Mouse (Mus musculus) spleen, postnatal 14 days (tissue): ENCODE measurements around the gene Utrn.

Experiments used
- DNase-seq, 2 experiments: peaks; one replicate each; pipeline ENCODE4 v3.0.0; 2021 to 2022; ENCODE audit warnings: low spot score in 2 of 2

The Utrn gene

DNA sequence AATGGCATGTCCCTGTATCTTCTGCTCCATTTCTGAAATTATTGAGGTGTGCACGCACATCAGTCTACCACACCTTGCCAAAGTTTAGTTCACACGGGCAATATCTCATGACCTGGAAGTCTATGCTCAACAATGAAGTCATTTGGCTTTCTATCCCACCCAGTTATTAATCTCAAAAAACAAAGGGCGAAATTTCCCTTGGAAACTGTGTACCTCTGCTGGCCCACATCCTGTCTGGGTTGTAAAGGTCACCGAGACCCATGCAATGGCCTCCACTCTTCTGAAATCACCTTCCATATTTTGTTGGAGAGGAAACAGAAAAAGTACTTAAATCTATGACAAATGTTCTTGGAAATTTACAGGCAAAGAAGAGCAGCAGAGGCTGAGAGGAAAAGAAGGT, 70.9 kb downstream of the Utrn start:
- no peak for DNase-seq

- DNase-seq: no peak
These were observed 72.7 kb downstream of the Utrn start for GRCm38 (mm10) chr10:12796510-12796840.

- DNase-seq: no peak
These were observed 73.2 kb downstream of the Utrn start for GRCm38 (mm10) chr10:12795796-12796509.

DNA sequence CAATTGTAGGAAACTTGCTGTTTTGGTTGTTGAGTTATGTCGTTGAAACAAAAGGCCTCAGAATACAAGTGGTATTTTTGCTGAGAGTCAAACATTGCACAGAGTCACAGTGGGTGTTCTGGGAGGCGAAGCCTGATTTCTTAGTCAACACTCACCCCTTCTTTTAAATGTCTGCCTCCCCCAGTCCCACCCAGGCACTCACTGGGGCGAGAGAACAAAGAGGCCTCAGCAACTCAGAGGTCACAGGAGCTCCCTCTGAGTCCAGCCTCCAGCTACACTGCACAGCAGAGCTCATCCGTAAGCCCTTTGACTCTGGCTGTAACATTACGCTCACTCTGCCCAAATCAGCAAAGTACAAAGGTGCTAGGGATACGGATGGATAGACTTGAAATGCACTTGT, 77.1 kb downstream of the Utrn start:
- DNase-seq: no peak

GRCm38 (mm10) chr10:12790881-12791280, 78.3 kb downstream of the Utrn start:
- DNase-seq: no peak

GRCm38 (mm10) chr10:12788529-12788928, 80.6 kb downstream of the Utrn start:
- DNase-seq: no peak

- DNase-seq: no peak
These were observed 81.2 kb downstream of the Utrn start for GRCm38 (mm10) chr10:12787965-12788364.

- DNase-seq: no peak
These were observed 83.9 kb downstream of the Utrn start for GRCm38 (mm10) chr10:12785299-12785698.

DNA sequence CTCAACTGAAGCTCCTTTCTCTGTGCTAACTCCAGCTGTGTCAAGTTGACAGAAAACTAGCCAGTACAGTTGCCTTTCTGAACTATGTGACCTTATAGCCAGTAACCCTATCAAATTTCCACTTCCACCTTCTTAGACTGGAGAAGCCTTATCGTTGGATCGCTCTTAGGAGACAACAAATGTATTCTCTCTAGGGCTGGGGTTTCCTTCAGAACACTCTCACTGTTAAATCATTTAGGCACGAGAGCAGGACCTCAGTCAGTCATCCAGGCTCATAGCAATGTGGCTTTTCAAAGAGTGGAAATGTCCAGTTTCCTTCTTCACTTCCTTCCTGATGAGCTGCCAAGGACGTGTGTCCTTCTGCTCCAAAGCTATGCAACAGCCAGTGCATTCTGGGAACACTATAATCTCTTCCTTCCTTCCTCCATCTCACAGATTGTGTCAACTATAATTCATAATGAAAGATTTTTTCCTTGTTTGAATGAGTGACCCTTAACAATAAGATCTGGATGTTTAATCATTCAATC, 87.7 kb downstream of the Utrn start:
- no peak for DNase-seq

DNA sequence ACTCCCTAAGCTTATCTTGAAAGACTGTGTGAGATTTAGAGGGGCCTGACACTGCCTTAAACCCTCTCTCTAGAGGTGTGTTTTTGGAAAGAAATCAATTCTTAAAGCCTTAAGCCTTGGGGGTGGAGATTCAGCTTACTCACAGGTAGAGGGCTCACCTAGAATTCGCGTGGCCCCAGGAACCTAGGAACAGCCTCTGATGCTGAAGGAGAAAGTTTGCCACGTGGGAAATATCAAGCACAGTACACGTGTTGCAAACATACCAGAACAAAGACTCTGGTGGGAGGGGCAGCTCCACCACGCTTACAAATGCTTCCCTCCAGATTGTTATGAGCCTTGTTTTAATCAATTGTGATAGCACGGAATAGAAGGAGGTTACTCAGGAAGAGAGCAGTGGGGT, 96.0 kb downstream of the Utrn start:
- no peak for DNase-seq

DNA sequence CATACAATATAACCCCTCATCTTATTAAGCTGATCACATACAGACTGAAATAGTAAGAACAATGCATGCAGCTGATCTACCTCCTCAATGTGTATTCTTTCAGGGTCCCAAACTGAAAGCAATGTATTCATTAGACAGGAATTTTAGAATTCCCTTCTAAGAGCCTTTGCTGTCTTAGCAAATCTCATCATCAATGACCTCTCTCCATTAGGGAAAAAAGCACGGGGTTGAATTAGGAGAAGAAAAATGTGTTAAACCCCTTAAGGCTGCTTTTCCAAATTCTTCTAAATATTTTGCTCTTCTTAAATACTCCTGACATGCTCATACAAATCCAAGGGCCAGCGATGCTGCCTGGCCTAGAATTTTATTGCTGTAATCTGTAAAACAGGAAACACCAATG, 97.7 kb downstream of the Utrn start:
- DNase-seq: no peak

DNA sequence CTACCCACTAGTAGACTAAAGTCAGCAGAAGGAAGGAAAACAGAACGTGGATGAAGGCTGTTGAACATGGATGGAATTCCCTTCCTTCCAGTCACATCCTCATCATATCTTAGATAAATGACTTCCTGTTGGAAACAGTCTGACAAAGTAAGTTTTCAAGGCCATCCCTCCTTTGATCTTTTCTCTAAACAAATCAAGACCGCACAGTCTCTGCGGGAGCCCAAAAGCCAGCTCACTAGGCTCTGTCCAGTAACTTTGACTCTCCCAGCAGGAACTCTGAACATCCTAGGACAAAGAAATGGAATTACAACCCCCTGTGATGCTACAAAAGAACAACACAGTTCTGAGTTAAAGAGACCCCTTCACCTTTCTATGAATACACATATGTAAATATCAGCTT, 106.5 kb downstream of the Utrn start:
- DNase-seq: no peak

GRCm38 (mm10) chr10:12758702-12758988, 110.5 kb downstream of the Utrn start:
- no peak for DNase-seq

DNA sequence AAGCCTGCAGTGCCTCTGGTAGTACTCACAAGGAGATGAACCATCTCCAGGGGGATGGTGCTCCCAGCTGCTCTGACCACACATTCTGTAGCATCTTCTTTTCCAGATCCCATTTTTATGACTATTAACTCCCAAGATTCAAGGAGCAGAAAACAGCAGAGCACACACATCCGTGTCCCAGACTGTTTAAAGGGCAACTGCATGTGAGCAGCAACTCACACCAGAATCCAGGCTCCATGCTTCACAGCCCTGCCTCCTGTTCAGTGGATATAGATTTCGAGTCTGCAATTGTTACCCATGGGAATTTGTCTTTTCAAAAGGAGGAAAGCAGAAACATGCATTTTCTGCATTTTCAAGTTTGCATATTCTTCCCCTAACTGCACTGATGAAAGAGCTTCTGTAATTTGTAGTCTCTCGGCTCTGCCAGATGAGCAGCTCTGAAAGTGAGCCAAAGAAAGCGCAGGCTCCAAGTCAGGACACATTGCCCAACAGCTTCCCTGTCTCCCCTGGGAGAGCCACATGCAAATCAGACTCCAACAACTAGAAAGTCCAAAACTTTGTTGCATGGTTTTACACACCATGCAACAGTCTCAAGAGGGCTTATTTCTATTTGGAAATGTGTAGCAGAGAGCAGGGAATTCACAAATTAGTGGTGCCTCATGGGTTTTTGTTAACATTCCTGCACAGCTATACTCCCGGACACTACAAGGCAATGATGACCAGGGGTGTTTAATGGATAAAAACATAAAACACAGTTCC, 111.0 kb downstream of the Utrn start:
- no peak for DNase-seq

- no peak for DNase-seq
These were observed 112.5 kb downstream of the Utrn start for GRCm38 (mm10) chr10:12756692-12757091.

- DNase-seq: no peak
These were observed 114.3 kb downstream of the Utrn start for GRCm38 (mm10) chr10:12754911-12755310.

- DNase-seq: no peak
These were observed 115.0 kb downstream of the Utrn start for GRCm38 (mm10) chr10:12754166-12754565.

DNA sequence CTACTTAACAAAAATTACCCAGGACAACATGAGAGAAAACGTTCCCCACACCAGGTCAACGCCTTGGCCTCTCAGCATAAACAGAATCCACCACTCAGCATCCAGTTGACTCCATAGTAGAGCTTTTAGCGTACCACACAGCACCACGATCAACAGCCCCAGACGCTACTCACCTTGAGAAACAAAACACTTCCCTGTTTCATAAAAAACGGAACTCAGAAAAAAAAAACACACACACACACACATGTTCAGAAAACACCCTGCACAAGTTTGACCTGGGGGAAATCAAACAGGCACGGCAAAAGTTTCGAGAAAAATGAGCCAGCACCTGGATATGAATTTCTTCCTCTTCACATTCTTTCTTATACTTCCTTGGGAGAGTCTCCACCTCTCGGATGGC, 125.4 kb downstream of the Utrn start:
- no peak for DNase-seq

GRCm38 (mm10) chr10:12739302-12739987, 129.7 kb downstream of the Utrn start:
- DNase-seq: no peak

DNA sequence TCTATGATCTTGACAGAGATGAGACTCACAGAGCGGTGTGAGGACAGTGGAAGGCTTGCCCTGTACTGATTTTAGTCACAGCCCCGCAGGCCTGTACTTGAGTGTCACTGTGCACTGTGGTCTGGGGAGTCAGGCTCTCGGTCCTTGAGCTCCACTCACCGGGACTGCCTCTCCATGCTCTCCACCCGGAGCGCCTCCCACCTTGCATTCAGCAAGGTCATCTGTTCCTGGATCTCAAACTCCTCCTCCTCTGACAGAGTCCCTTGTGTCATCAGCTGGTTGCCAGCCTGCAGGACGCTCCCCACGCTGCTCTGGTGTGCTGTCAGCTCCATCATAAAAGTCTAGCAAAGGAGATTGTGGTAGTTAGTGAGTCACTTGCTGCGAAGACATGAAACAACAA, 131.2 kb downstream of the Utrn start:
- DNase-seq: no peak

GRCm38 (mm10) chr10:12736861-12737835, 132.0 kb downstream of the Utrn start:
- no peak for DNase-seq

- no peak for DNase-seq
These were observed 133.5 kb downstream of the Utrn start for GRCm38 (mm10) chr10:12735695-12736094.
